Mouse (Mus musculus): Measurements from ENCODE around the gene Mcm2. TPM values are rescaled to one million over a fixed set of nuclear protein-coding genes. Genes with fewer than 3 reads are reported as not detected.

The Mcm2 gene
- total RNA-seq, 2 experiments from 2014 or later, result 148 to 168 TPM

GRCm38 (mm10) chr6:88835047-88835446 lies 63.5 kb downstream of the Mcm2 start:
- ATAC-seq (replicated peaks; ENCODE audit: poor library complexity, severe bottlenecking), result peak; percentile 59

Other genes starting within 250 kb of the Mcm2 start
- gene Mgll, start 174.4 kb downstream of the Mcm2 start, total RNA-seq (2014; fragmentation: Nextera tagmentation), result 0.99 TPM in 1 of 2 replicates, not detected in the other
- gene Mgll, start 174.4 kb downstream of the Mcm2 start, total RNA-seq (2017), result 0.26 and 2.0 TPM in 2 replicates
- gene Abtb1, start 56.8 kb downstream of the Mcm2 start, total RNA-seq (2014; fragmentation: Nextera tagmentation), result 19.7 and 21.6 TPM in 2 replicates
- gene Abtb1, start 56.8 kb downstream of the Mcm2 start, total RNA-seq (2017), result 22.3 and 35.6 TPM in 2 replicates
- gene Podxl2, start 23.7 kb downstream of the Mcm2 start, total RNA-seq (2014; fragmentation: Nextera tagmentation), result not detected in 2 replicates
- gene Podxl2, start 23.7 kb downstream of the Mcm2 start, total RNA-seq (2017), result not detected in 2 replicates
- gene Tpra1, start 3.5 kb upstream of the Mcm2 start, total RNA-seq (2014; fragmentation: Nextera tagmentation), result 25.1 and 62.6 TPM in 2 replicates
- 28.7 and 30.9 TPM in 2 replicates for gene Tpra1, start 3.5 kb upstream of the Mcm2 start, total RNA-seq (2017)